Mouse (Mus musculus): ENCODE measurements around the gene Pfkfb1. TPM values are rescaled to one million over a fixed set of nuclear protein-coding genes. Genes with fewer than 3 reads are reported as not detected.

Gene Pfkfb1
- polyA plus RNA-seq, 1 experiment from 2014 or later, result 5.4 TPM

Small RNA genes within 50 kb of the gene (microRNA-seq; reads per million reads assigned to microRNA genes)
- not detected for gene Mir3620

Other genes with a start within 250 kb of the Pfkfb1 start
- gene Tmem29, start 129.1 kb upstream of the Pfkfb1 start, polyA plus RNA-seq (2015; fragmentation: Nextera tagmentation; extraction: Ambion mirVana), result 33.7 and 38.4 TPM in 2 replicates
- gene Alas2, start 40.9 kb upstream of the Pfkfb1 start, polyA plus RNA-seq (2015; fragmentation: Nextera tagmentation; extraction: Ambion mirVana), result 70.4 and 86.5 TPM in 2 replicates
- gene Apex2, start 1.6 kb downstream of the Pfkfb1 start, polyA plus RNA-seq (2015; fragmentation: Nextera tagmentation; extraction: Ambion mirVana), result 21.6 and 22.9 TPM in 2 replicates
- 21.9 and 22.4 TPM in 2 replicates for gene Tro, start 69.4 kb downstream of the Pfkfb1 start, polyA plus RNA-seq (2015; fragmentation: Nextera tagmentation; extraction: Ambion mirVana)
- gene Maged2, start 226.1 kb downstream of the Pfkfb1 start, polyA plus RNA-seq (2015; fragmentation: Nextera tagmentation; extraction: Ambion mirVana), result 647 and 740 TPM in 2 replicates